Mouse (Mus musculus): ENCODE data around the gene Cib4. TPM values are rescaled to one million over a fixed set of nuclear protein-coding genes. Genes with fewer than 3 reads are reported as not detected.

The Cib4 gene
- not detected for total RNA-seq (2021)
- long read RNA-seq, experiment 1, result 0 reads
- long read RNA-seq, experiment 2, partial matches to known transcripts, result 0 of 1 reads
- long read RNA-seq, experiment 2, other reads (novel, unspliced or antisense), result 1 of 1 reads

GRCm38 (mm10) chr5:30545698-30546097 lies at the start of gene Cib4:
Cib4 (minus strand) TSS chr5:30545836.
- no peak for DNase-seq (ENCODE audit: low spot score in 2 of 2)
- no peak for TF ChIP-seq CTCF (conservative IDR thresholded peaks at IDR 0.05)
- no peak within 1 kb of the TSS for H3K27ac ChIP-seq

GRCm38 (mm10) chr5:30594953-30595560 lies 49.4 kb upstream of the Cib4 start:
- no peak for TF ChIP-seq CTCF (conservative IDR thresholded peaks at IDR 0.05)
- DNase-seq (ENCODE audit: low spot score in 2 of 2), result no peak
- Histone ChIP-seq H3K4me3 (no peak overlapping the region), H3K27ac (no peak overlapping the region)

More at GRCm38 (mm10) chr5:30545698-30546097, at the start of gene Cib4:
- H3K4me3 ChIP-seq, result no peak within 1 kb of the TSS

DNA sequence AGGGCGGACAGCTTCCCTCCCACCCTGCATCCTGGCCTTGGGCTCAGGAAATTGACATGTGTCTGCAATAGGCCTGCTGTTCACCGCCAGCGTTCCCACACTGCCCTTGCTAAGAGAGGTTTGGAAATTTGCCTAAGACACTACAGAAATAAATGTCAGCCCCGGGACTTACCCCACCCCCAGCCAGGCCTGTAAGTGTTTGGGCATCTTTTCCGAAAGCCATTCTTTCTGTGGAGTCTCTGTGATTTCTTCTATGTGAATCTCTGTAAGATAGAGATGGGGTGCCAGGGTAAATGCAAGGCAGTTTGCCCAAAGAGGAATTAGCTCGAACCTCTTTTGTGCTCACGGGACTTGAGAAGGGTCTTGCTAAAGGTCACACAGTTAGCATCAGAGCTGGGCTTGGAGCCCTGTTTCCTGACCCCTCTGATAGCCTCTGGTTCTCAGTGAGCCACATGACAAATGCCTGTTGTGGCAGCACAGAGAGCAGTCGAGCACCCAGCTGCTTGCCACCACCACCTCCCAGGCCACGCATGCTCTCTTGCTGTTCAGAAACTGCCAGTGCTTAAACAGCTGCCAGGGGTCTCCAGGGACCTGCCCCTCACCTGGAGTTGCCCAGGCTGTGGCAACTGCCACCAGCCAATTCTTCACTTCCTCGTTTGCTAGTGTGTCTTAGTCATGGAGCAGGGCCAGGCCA lies 48.3 kb upstream of the Cib4 start:
- no peak for DNase-seq (ENCODE audit: low spot score in 2 of 2)
- peak overlapping the region; percentile 10; the same call in 1 of the 2 replicates for H3K27ac ChIP-seq
- H3K4me3 ChIP-seq, result no peak overlapping the region
- TF ChIP-seq CTCF (conservative IDR thresholded peaks at IDR 0.05), result no peak

GRCm38 (mm10) chr5:30593360-30593759 lies 47.7 kb upstream of the Cib4 start:
- DNase-seq (ENCODE audit: low spot score in 2 of 2), result no peak
- TF ChIP-seq CTCF (conservative IDR thresholded peaks at IDR 0.05), result no peak
- H3K27ac ChIP-seq, result peak overlapping the region; percentile 10; the same call in 1 of the 2 replicates
- H3K4me3 ChIP-seq, result no peak overlapping the region

DNA sequence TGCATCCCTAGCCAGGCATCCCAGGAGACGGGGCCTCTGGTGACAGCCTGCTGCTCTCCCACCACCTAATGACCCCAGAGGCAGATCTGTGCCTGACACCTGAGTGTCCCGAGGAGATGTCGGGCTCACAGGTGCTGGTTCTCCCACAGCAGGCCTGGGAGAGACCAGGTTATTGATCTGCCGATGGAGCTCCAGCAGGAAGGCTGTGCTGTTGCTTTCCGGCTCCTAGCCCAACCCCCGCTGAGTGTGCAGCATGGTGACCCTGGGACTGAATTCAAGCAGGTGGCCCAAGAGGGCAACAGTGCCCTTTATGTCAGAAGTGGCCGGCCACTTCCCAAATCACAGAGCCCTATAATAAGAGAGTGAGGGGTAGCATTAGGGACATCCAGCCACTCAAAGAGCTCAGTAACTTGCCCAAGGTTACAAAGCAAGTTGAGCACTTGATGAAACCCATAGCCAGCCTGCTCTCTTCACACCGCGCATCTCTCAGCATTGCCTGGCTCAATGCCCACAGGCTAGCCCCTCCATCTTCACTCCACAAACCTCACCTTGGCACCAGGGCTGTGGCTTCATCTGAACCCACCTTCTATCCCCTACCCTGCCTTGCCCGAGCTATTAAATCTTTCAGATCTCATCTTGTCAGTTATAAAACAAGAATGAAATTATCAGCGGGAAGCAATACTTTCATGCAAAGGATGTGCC lies 46.8 kb upstream of the Cib4 start:
- DNase-seq (ENCODE audit: low spot score in 2 of 2), result no peak
- Histone ChIP-seq H3K27ac (no peak overlapping the region), H3K4me3 (no peak overlapping the region)
- no peak for TF ChIP-seq CTCF (conservative IDR thresholded peaks at IDR 0.05)

- Histone ChIP-seq H3K27ac (no peak overlapping the region), H3K4me3 (no peak overlapping the region)
- TF ChIP-seq CTCF (conservative IDR thresholded peaks at IDR 0.05), result no peak
- no peak for DNase-seq (ENCODE audit: low spot score in 2 of 2)
Observed at GRCm38 (mm10) chr5:30591786-30592185, 46.1 kb upstream of the Cib4 start.

DNA sequence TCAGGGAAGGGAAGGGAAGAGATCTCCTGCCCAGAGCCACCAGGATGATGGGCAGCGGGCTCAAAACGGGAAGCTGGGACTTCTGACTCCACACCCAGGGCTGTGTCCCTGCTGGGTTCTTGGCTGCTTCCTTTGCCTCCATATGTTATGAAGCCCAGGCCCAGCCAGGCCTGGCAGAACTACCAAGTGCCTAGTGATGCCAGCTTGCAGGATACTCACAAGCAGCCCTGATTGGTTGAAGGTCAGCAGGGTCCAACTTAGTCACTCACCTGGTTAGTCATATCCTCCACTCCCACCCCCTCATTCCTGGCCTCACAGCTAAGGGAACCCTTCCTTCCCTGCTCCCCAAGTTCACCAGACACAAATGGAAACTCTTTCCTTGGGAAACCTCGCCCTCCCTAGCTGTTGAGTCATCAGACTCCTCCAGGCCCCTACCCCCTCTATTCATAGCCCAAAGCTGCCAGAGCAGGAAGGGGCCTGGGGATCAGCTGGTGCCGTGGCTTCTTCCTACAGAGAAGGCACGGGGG lies 45.6 kb upstream of the Cib4 start:
- DNase-seq (ENCODE audit: low spot score in 2 of 2), result no peak
- no peak overlapping the region for H3K27ac ChIP-seq
- TF ChIP-seq CTCF (conservative IDR thresholded peaks at IDR 0.05), result no peak
- H3K4me3 ChIP-seq, result no peak overlapping the region

DNA sequence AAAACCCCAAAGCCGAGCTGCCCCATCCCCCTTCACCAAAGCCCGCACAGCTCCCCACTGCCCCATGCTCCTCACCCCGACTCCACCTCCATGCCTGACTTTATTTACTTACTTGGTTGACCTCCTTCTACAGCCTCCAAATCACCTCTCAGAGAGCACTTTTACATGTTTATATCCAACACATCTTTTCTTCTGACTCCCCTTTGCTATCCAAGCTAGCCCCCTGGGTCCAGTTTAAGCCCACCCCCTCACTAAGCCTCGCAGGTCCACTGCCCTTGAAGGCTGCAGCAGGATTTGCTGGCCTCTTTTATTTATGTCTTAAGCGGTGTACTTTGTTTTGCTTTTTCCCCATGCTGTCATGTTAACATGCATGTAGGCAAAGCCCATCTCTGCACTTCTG lies 44.6 kb upstream of the Cib4 start:
- no peak for TF ChIP-seq CTCF (conservative IDR thresholded peaks at IDR 0.05)
- H3K27ac ChIP-seq, result no peak overlapping the region
- no peak for DNase-seq (ENCODE audit: low spot score in 2 of 2)
- H3K4me3 ChIP-seq, result no peak overlapping the region

GRCm38 (mm10) chr5:30589546-30589945 lies 43.9 kb upstream of the Cib4 start:
- no peak for DNase-seq (ENCODE audit: low spot score in 2 of 2)
- H3K27ac ChIP-seq, result no peak overlapping the region
- H3K4me3 ChIP-seq, result no peak overlapping the region
- TF ChIP-seq CTCF (conservative IDR thresholded peaks at IDR 0.05), result no peak

- TF ChIP-seq CTCF (conservative IDR thresholded peaks at IDR 0.05), result no peak
- no peak overlapping the region for H3K27ac ChIP-seq
Observed at GRCm38 (mm10) chr5:30589069-30589468, 43.4 kb upstream of the Cib4 start.

DNA sequence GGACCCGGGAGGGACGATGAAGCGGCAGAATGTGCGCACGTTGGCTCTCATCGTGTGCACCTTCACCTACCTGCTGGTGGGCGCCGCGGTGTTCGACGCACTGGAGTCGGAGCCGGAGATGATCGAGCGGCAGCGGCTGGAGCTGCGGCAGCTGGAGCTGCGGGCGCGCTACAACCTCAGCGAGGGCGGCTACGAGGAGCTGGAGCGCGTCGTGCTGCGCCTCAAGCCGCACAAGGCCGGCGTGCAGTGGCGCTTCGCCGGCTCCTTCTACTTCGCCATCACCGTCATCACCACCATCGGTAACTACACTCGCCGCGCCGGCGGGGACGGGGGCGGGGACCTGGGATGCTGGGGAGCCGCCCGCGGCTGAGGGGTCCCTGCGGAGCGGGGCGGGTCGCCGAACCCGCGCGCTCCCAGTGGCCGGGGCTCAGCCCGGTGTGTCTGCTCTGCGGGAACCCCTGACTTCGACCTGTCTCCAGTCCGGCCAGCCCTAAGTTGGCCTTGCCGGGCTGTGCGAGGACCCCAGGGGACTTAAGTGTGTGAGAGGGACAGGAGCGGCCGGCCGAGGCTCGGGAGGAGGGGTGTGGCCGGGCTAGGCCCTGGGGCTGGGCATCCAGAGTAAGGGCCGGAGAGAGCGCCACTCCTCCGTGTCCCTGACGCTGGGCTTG lies 42.8 kb upstream of the Cib4 start:
- peak in 1 of 2 experiments; percentile 29 for DNase-seq (ENCODE audit: low spot score in 2 of 2)
- Histone ChIP-seq H3K27ac (peak overlapping the region; percentile 82), H3K4me3 (peak overlapping the region; percentile 69)
- 0 out of 2 replicates have a peak, but pooled peaks have one; percentile 2 for TF ChIP-seq CTCF (conservative IDR thresholded peaks at IDR 0.05)

More at GRCm38 (mm10) chr5:30589069-30589468, 43.4 kb upstream of the Cib4 start:
- DNase-seq (ENCODE audit: low spot score in 2 of 2), result no peak
- H3K4me3 ChIP-seq, result peak overlapping the region; percentile 69

DNA sequence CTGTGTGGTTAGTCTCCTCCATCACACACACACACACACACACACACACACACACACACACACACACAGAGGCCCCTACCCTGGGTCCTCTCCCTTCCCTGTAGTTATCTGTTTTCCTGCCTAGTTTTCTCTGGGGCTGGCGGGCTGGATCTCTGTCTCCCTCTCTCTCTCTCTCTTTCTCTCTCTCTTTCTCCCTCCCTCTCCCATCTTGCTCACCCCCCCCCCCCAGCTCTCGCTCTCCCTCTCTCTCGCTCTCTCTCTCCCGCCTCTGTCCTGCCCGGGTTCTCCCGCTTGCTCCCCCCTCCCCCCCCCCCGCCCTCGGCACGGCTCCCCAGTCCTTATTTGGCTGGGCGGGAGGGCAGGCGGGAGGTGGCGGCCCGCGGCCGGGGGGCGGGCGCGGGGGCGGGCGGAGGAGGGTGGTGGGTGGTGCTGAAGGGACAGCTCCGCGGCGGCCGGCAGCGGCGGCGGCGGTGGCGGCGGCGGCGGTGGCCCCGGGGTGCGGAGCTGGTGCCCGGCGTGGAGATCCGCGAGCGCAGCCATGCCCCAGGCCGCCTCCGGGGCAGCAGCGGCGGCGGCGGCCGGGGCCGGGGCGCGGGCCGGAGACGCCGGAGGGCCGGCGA lies 42.2 kb upstream of the Cib4 start, which contains the start of gene Kcnk3:
Gene Kcnk3, plus strand, starts transcription at position 490 of the 620 bp plus-strand sequence.
- DNase-seq (ENCODE audit: low spot score in 2 of 2), result peak in 1 of 2 experiments; percentile 46
- TF ChIP-seq CTCF (conservative IDR thresholded peaks at IDR 0.05), result no peak
- Histone ChIP-seq H3K27ac (peak within 1 kb of the TSS; percentile 82), H3K4me3 (peak within 1 kb of the TSS; percentile 69)
